Mouse (Mus musculus) forebrain, embryonic 12.5 days (tissue): ENCODE measurements around the gene Asgr2. TPM values are rescaled to one million over a fixed set of nuclear protein-coding genes. Genes with fewer than 3 reads are reported as not detected.

Experiments used
- polyA plus RNA-seq: library from polyadenylated mRNA; unstranded; fragments of >200 nt; fragmentation: Nextera tagmentation; extraction: Ambion mirVana; gene quantifications from 2 replicates; pipeline ENCODE4 v1.2.1, GENCODE M21; 2016

Asgr2 gene
- polyA plus RNA-seq, 1 experiment from 2014 or later, result not detected

Other genes with a start within 250 kb of the Asgr2 start
- gene Plscr3, start 246.3 kb upstream of the Asgr2 start, polyA plus RNA-seq, result 55.1 and 56.3 TPM in 2 replicates
- gene Tnk1, start 233.9 kb upstream of the Asgr2 start, polyA plus RNA-seq, result 0.14 and 0.60 TPM in 2 replicates
- gene Tmem95, start 214.6 kb upstream of the Asgr2 start, polyA plus RNA-seq, result not detected in 2 replicates
- 1.7 and 2.5 TPM in 2 replicates for gene Kctd11, start 211.2 kb upstream of the Asgr2 start, polyA plus RNA-seq
- 0.47 and 0.83 TPM in 2 replicates for gene Acap1, start 197.1 kb upstream of the Asgr2 start, polyA plus RNA-seq
- gene 2810408A11Rik, start 191.7 kb upstream of the Asgr2 start, polyA plus RNA-seq, result 22.4 TPM in 2 replicates
- gene Neurl4, start 191.6 kb upstream of the Asgr2 start, polyA plus RNA-seq, result 18.9 and 19.3 TPM in 2 replicates
- gene Gps2, start 178.8 kb upstream of the Asgr2 start, polyA plus RNA-seq, result 95.8 and 99.1 TPM in 2 replicates
- gene Eif5a, start 170.7 kb upstream of the Asgr2 start, polyA plus RNA-seq, result 1,678 TPM in 2 replicates
- 7.4 and 8.9 TPM in 2 replicates for gene Ybx2, start 156.8 kb upstream of the Asgr2 start, polyA plus RNA-seq
- gene Slc2a4, start 144.5 kb upstream of the Asgr2 start, polyA plus RNA-seq, result 13.3 and 15.3 TPM in 2 replicates
- 5.7 and 7.0 TPM in 2 replicates for gene Cldn7, start 127.9 kb upstream of the Asgr2 start, polyA plus RNA-seq
- 19.9 and 20.7 TPM in 2 replicates for gene Ctdnep1, start 111.5 kb upstream of the Asgr2 start, polyA plus RNA-seq
- gene Elp5, start 110.1 kb upstream of the Asgr2 start, polyA plus RNA-seq, result 129 and 141 TPM in 2 replicates
- 527 and 539 TPM in 2 replicates for gene Gabarap, start 101.5 kb upstream of the Asgr2 start, polyA plus RNA-seq
- 91.3 and 99.1 TPM in 2 replicates for gene Phf23, start 96.9 kb upstream of the Asgr2 start, polyA plus RNA-seq
- 45.2 and 46.6 TPM in 2 replicates for gene Dvl2, start 92.0 kb upstream of the Asgr2 start, polyA plus RNA-seq
- 43.5 and 48.4 TPM in 2 replicates for gene Acadvl, start 77.2 kb upstream of the Asgr2 start, polyA plus RNA-seq
- 20.3 and 24.9 TPM in 2 replicates for gene Dlg4, start 75.7 kb upstream of the Asgr2 start, polyA plus RNA-seq
- gene Asgr1, start 38.6 kb upstream of the Asgr2 start, polyA plus RNA-seq, result 0.63 and 0.75 TPM in 2 replicates
- not detected in 2 replicates for gene Mgl2, start 37.7 kb downstream of the Asgr2 start, polyA plus RNA-seq
- gene Clec10a, start 63.6 kb downstream of the Asgr2 start, polyA plus RNA-seq, result 0.17 and 0.33 TPM in 2 replicates
- 1.5 and 2.5 TPM in 2 replicates for gene Slc16a11, start 120.1 kb downstream of the Asgr2 start, polyA plus RNA-seq
- gene Slc16a13, start 128.4 kb downstream of the Asgr2 start, polyA plus RNA-seq, result 14.3 and 14.4 TPM in 2 replicates
- gene Bcl6b, start 137.2 kb downstream of the Asgr2 start, polyA plus RNA-seq, result 5.7 and 5.9 TPM in 2 replicates
- gene 0610010K14Rik, start 145.3 kb downstream of the Asgr2 start, polyA plus RNA-seq, result 203 and 215 TPM in 2 replicates
- gene Gm21988, start 147.2 kb downstream of the Asgr2 start, polyA plus RNA-seq, result 9.4 and 11.2 TPM in 2 replicates
- 151 and 152 TPM in 2 replicates for gene Rnasek, start 147.2 kb downstream of the Asgr2 start, polyA plus RNA-seq
- 1.3 and 1.6 TPM in 2 replicates for gene Alox12, start 162.7 kb downstream of the Asgr2 start, polyA plus RNA-seq
- gene Alox12e, start 230.0 kb downstream of the Asgr2 start, polyA plus RNA-seq, result not detected in 2 replicates